Mouse (Mus musculus): ENCODE results near the gene Smg7. TPM values are rescaled to one million over a fixed set of nuclear protein-coding genes. Genes with fewer than 3 reads are reported as not detected.

Gene Smg7
- polyA plus RNA-seq, 1 experiment: 49.0 TPM

- no peak overlapping the region for H3K27ac ChIP-seq (ENCODE audit: insufficient read depth, low read length)
- TF ChIP-seq POLR2A (IDR thresholded peaks at IDR 0.05; ENCODE audit: low read depth, low read length) (no peak), CTCF (IDR thresholded peaks at IDR 0.05; ENCODE audit: borderline replicate concordance, insufficient read depth, low read length) (no peak)
- no peaks in the 10 kb centered on the region for H3K4me1 ChIP-seq (ENCODE audit: control insufficient read depth, insufficient read depth, low read length)
- H3K4me3 ChIP-seq (ENCODE audit: insufficient read depth, low read length): no peak overlapping the region
These were observed 104.3 kb downstream of the Smg7 start for GRCm38 (mm10) chr1:152798125-152798524.

GRCm38 (mm10) chr1:152796683-152797263 is 105.7 kb downstream of the Smg7 start:
- Histone ChIP-seq H3K4me1 (ENCODE audit: control insufficient read depth, insufficient read depth, low read length) (no peaks in the 10 kb centered on the region), H3K27ac (ENCODE audit: insufficient read depth, low read length) (no peak overlapping the region), H3K4me3 (ENCODE audit: insufficient read depth, low read length) (no peak overlapping the region)
- TF ChIP-seq CTCF (IDR thresholded peaks at IDR 0.05; ENCODE audit: borderline replicate concordance, insufficient read depth, low read length) (no peak), POLR2A (IDR thresholded peaks at IDR 0.05; ENCODE audit: low read depth, low read length) (no peak)

- Histone ChIP-seq H3K4me3 (ENCODE audit: insufficient read depth, low read length) (no peak overlapping the region), H3K4me1 (ENCODE audit: control insufficient read depth, insufficient read depth, low read length) (no peaks in the 10 kb centered on the region), H3K27ac (ENCODE audit: insufficient read depth, low read length) (no peak overlapping the region)
- TF ChIP-seq POLR2A (IDR thresholded peaks at IDR 0.05; ENCODE audit: low read depth, low read length) (no peak), CTCF (IDR thresholded peaks at IDR 0.05; ENCODE audit: borderline replicate concordance, insufficient read depth, low read length) (no peak)
These were observed 106.7 kb downstream of the Smg7 start for GRCm38 (mm10) chr1:152795688-152796255.

GRCm38 (mm10) chr1:152793495-152794130 is 108.8 kb downstream of the Smg7 start:
- no peaks in the 10 kb centered on the region for H3K4me1 ChIP-seq (ENCODE audit: control insufficient read depth, insufficient read depth, low read length)
- H3K4me3 ChIP-seq (ENCODE audit: insufficient read depth, low read length): no peak overlapping the region
- TF ChIP-seq CTCF (IDR thresholded peaks at IDR 0.05; ENCODE audit: borderline replicate concordance, insufficient read depth, low read length) (no peak), POLR2A (IDR thresholded peaks at IDR 0.05; ENCODE audit: low read depth, low read length) (no peak)
- H3K27ac ChIP-seq (ENCODE audit: insufficient read depth, low read length): no peak overlapping the region

- no peak for TF ChIP-seq POLR2A (IDR thresholded peaks at IDR 0.05; ENCODE audit: low read depth, low read length)
- no peak for TF ChIP-seq CTCF (IDR thresholded peaks at IDR 0.05; ENCODE audit: borderline replicate concordance, insufficient read depth, low read length)
- Histone ChIP-seq H3K27ac (ENCODE audit: insufficient read depth, low read length) (no peak overlapping the region), H3K4me3 (ENCODE audit: insufficient read depth, low read length) (no peak overlapping the region), H3K4me1 (ENCODE audit: control insufficient read depth, insufficient read depth, low read length) (no peaks in the 10 kb centered on the region)
These were observed 109.5 kb downstream of the Smg7 start for GRCm38 (mm10) chr1:152792736-152793494.

- no peak overlapping the region for H3K4me3 ChIP-seq (ENCODE audit: insufficient read depth, low read length)
- no peak for TF ChIP-seq CTCF (IDR thresholded peaks at IDR 0.05; ENCODE audit: borderline replicate concordance, insufficient read depth, low read length)
- no peak for TF ChIP-seq POLR2A (IDR thresholded peaks at IDR 0.05; ENCODE audit: low read depth, low read length)
- no peaks in the 10 kb centered on the region for H3K4me1 ChIP-seq (ENCODE audit: control insufficient read depth, insufficient read depth, low read length)
- no peak overlapping the region for H3K27ac ChIP-seq (ENCODE audit: insufficient read depth, low read length)
These were observed 111.2 kb downstream of the Smg7 start for GRCm38 (mm10) chr1:152791269-152791668.

- no peak overlapping the region for H3K27ac ChIP-seq (ENCODE audit: insufficient read depth, low read length)
- TF ChIP-seq CTCF (IDR thresholded peaks at IDR 0.05; ENCODE audit: borderline replicate concordance, insufficient read depth, low read length) (no peak), POLR2A (IDR thresholded peaks at IDR 0.05; ENCODE audit: low read depth, low read length) (no peak)
- no peak overlapping the region for H3K4me3 ChIP-seq (ENCODE audit: insufficient read depth, low read length)
- no peaks in the 10 kb centered on the region for H3K4me1 ChIP-seq (ENCODE audit: control insufficient read depth, insufficient read depth, low read length)
These were observed 111.6 kb downstream of the Smg7 start for GRCm38 (mm10) chr1:152790821-152791220.

- no peak for TF ChIP-seq CTCF (IDR thresholded peaks at IDR 0.05; ENCODE audit: borderline replicate concordance, insufficient read depth, low read length)
- TF ChIP-seq POLR2A (IDR thresholded peaks at IDR 0.05; ENCODE audit: low read depth, low read length): no peak
- Histone ChIP-seq H3K4me3 (ENCODE audit: insufficient read depth, low read length) (no peak overlapping the region), H3K27ac (ENCODE audit: insufficient read depth, low read length) (no peak overlapping the region), H3K4me1 (ENCODE audit: control insufficient read depth, insufficient read depth, low read length) (no peaks in the 10 kb centered on the region)
These were observed 112.2 kb downstream of the Smg7 start for GRCm38 (mm10) chr1:152790254-152790653.

GRCm38 (mm10) chr1:152788121-152788660 is 114.3 kb downstream of the Smg7 start:
- Histone ChIP-seq H3K4me3 (ENCODE audit: insufficient read depth, low read length) (no peak overlapping the region), H3K27ac (ENCODE audit: insufficient read depth, low read length) (no peak overlapping the region), H3K4me1 (ENCODE audit: control insufficient read depth, insufficient read depth, low read length) (no peaks in the 10 kb centered on the region)
- TF ChIP-seq CTCF (IDR thresholded peaks at IDR 0.05; ENCODE audit: borderline replicate concordance, insufficient read depth, low read length) (no peak), POLR2A (IDR thresholded peaks at IDR 0.05; ENCODE audit: low read depth, low read length) (no peak)

Other genes with a start within 250 kb of the Smg7 start
- gene Apobec4, start 152.1 kb downstream of the Smg7 start, polyA plus RNA-seq (2011; ENCODE audit: insufficient read length, low read depth, missing spikeins): not detected in 2 replicates
- gene Rgl1, start 136.3 kb downstream of the Smg7 start, polyA plus RNA-seq (2011; ENCODE audit: insufficient read length, low read depth, missing spikeins): 53.6 and 54.3 TPM in 2 replicates
- 190 and 261 TPM in 2 replicates for gene Arpc5, start 136.1 kb downstream of the Smg7 start, polyA plus RNA-seq (2011; ENCODE audit: insufficient read length, low read depth, missing spikeins)
- 0.18 and 1.7 TPM in 2 replicates for gene Ncf2, start 102.5 kb downstream of the Smg7 start, polyA plus RNA-seq (2011; ENCODE audit: insufficient read length, low read depth, missing spikeins)
- 26.7 and 30.4 TPM in 2 replicates for gene Nmnat2, start 52.3 kb upstream of the Smg7 start, polyA plus RNA-seq (2011; ENCODE audit: insufficient read length, low read depth, missing spikeins)

Measured in embryonic fibroblast, embryonic 13.5 days (primary cell).